Mouse (Mus musculus): ENCODE results near the gene Pdcd7. TPM values are rescaled to one million over a fixed set of nuclear protein-coding genes. Genes with fewer than 3 reads are reported as not detected.

Pdcd7 gene
- polyA plus RNA-seq, 1 experiment from 2014 or later: 3.4 TPM

DNA sequence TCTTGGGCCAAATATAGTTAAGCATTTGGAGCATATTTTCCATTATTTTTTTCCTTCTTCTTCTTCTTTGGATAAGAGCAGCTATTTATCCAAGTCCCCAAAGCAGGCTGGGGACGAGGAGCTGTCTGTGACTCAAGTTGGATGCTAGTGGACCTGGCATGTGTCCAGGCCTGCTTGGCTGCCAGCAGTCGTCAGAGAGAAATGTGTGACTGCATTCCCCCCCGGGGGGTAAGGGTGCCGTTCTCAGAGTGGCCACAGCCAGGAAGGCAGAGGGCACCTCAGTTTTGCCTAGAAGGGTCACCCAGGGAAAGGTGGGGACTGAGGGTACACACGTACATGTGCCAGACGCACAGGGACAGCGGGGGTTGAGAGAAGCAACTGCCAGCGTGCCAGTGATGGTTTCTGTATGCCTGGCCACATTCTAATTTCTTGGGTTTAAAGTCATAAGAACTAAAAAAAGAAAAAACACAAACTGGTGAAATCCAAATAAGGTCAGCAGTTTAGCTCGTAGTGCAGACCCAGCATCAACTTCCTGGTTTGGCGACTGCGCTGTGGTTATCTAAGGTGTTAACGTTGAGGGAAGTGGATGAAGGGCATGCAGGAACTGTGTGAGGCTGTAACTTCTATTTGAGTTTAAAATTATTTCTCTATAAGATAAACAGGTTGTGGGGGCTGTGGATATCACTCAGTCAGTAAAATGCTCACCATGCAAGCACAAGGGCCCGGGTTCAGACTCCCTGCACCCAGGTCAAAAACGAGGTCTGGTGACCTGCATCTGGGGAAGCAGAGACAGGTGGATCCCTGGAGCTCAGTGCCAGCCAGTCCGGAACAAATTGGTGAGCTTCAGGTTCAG, 58.7 kb downstream of the Pdcd7 start:
- Histone ChIP-seq H3K9me3 (ENCODE audit: control insufficient read depth, low read length) (no peaks in the 10 kb centered on the region), H3K4me3 (ENCODE audit: low read length) (no peak overlapping the region), H3K4me2 (ENCODE audit: low read depth, low read length) (no peak overlapping the region), H3K36me3 (ENCODE audit: control insufficient read depth, insufficient read depth, low read length) (no peaks in the 10 kb centered on the region), H3K4me1 (ENCODE audit: control insufficient read depth, insufficient read depth, low read length) (peaks cover 4% of the 10 kb centered on the region), H3K27me3 (replicated peaks; ENCODE audit: control insufficient read depth, insufficient read depth, low read length) (peaks cover 5% of the 10 kb centered on the region; the same call in 1 of the 2 replicates), H3K9ac (ENCODE audit: low read depth, low read length) (no peak overlapping the region), H3K27ac (ENCODE audit: low read length) (no peak overlapping the region)
- ATAC-seq: no peak
- WGBS: 64% methylated on average over 15 of the region's 15 CpGs

DNA sequence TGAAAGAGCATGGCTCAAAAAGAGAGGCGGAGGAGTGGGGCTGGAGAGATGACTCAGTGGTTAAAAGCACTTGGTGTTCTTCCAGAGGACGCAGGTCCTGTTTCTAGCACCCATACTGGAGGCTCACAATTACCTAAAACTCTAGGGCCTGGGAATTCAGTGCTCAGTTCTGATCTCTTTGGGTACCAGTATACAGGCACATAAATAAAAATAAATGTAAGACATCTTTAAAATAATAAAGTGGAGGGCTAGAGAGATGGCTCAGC, 59.2 kb downstream of the Pdcd7 start:
- Histone ChIP-seq H3K36me3 (ENCODE audit: control insufficient read depth, insufficient read depth, low read length) (no peaks in the 10 kb centered on the region), H3K27ac (ENCODE audit: low read length) (no peak overlapping the region), H3K9ac (ENCODE audit: low read depth, low read length) (no peak overlapping the region), H3K27me3 (replicated peaks; ENCODE audit: control insufficient read depth, insufficient read depth, low read length) (no peaks in the 10 kb centered on the region), H3K4me2 (ENCODE audit: low read depth, low read length) (no peak overlapping the region), H3K4me3 (ENCODE audit: low read length) (no peak overlapping the region), H3K4me1 (ENCODE audit: control insufficient read depth, insufficient read depth, low read length) (peaks cover 6% of the 10 kb centered on the region), H3K9me3 (ENCODE audit: control insufficient read depth, low read length) (no peaks in the 10 kb centered on the region)
- WGBS: 89% methylated on average over 2 of the region's 2 CpGs
- ATAC-seq: no peak

DNA sequence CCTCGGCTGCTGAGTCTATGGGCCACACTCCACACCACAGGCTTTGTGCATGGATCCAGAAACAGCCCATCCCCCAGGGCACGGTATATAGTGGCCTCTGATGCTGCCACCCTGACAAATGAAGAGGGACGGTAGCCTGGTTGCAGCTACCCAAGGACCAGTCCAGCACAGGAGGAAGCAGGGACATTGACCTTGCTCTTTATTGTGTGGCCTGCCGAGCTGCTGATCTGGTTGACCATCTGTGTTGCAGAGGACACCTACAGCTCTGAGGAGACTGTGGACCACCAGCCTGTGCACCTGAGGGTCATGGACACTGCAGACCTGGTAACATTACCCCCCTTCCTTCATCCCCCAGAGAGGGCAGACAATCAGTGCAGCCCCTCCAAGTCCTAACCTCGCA, 61.4 kb downstream of the Pdcd7 start:
- ATAC-seq: no peak
- Histone ChIP-seq H3K27me3 (replicated peaks; ENCODE audit: control insufficient read depth, insufficient read depth, low read length) (no peaks in the 10 kb centered on the region), H3K9me3 (ENCODE audit: control insufficient read depth, low read length) (no peaks in the 10 kb centered on the region), H3K36me3 (ENCODE audit: control insufficient read depth, insufficient read depth, low read length) (no peaks in the 10 kb centered on the region), H3K4me2 (ENCODE audit: low read depth, low read length) (no peak overlapping the region), H3K27ac (ENCODE audit: low read length) (no peak overlapping the region), H3K4me3 (ENCODE audit: low read length) (no peak overlapping the region), H3K9ac (ENCODE audit: low read depth, low read length) (no peak overlapping the region), H3K4me1 (ENCODE audit: control insufficient read depth, insufficient read depth, low read length) (peaks cover 6% of the 10 kb centered on the region)
- WGBS: 86% methylated on average over 5 of the region's 5 CpGs

DNA sequence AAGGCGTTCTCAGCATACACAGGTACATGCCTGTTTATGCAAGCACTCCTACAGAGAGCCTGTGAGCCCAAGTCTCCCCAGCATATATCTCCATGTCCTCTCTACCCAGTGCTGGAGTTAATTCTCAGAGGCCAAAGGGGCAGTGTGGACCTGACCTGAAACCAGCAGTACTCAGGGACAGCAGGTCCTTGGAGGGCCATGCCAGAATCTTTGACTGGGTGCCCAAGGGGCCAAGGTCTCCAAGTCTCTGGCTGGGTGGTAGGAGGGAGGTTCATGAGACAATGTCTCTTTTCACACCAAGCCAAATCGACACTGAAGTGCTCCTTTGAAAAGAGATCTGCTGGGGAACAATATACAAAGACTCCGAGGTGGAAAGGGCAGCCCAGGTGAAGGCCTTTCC, 62.0 kb downstream of the Pdcd7 start:
- H3K4me1 ChIP-seq (ENCODE audit: control insufficient read depth, insufficient read depth, low read length): peaks cover 6% of the 10 kb centered on the region
- no peak overlapping the region for H3K4me3 ChIP-seq (ENCODE audit: low read length)
- no peaks in the 10 kb centered on the region for H3K9me3 ChIP-seq (ENCODE audit: control insufficient read depth, low read length)
- no peak overlapping the region for H3K27ac ChIP-seq (ENCODE audit: low read length)
- no peaks in the 10 kb centered on the region for H3K36me3 ChIP-seq (ENCODE audit: control insufficient read depth, insufficient read depth, low read length)
- ATAC-seq: no peak
- H3K4me2 ChIP-seq (ENCODE audit: low read depth, low read length): no peak overlapping the region
- 64% methylated on average over 3 of the region's 3 CpGs for WGBS
- H3K9ac ChIP-seq (ENCODE audit: low read depth, low read length): no peak overlapping the region
- no peaks in the 10 kb centered on the region for H3K27me3 ChIP-seq (replicated peaks; ENCODE audit: control insufficient read depth, insufficient read depth, low read length)

DNA sequence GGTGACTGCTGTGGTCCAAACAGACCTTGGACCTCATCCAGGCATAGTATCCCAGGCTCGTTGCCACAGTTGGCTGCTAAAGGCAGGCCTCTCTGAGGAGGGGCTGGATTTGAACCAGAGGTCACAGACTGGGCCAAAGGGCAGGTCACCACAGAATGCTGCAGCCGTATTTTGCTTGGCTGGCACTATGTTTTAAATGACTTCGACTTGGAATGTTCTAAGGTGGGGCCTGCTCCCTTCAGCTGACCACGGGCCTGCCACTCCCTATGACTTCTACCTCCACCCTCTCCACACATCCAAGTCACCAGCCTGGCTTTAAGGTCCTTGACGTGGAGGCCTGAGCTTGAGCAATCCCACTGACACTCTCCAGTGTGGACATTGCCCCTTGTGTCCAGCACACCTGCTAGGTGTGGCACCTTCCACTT, 63.0 kb downstream of the Pdcd7 start:
- 39% methylated on average over 5 of the region's 5 CpGs for WGBS
- Histone ChIP-seq H3K36me3 (ENCODE audit: control insufficient read depth, insufficient read depth, low read length) (no peaks in the 10 kb centered on the region), H3K4me2 (ENCODE audit: low read depth, low read length) (no peak overlapping the region), H3K9ac (ENCODE audit: low read depth, low read length) (peak overlapping the region; percentile 15; the same call in 1 of the 2 replicates), H3K27ac (ENCODE audit: low read length) (peak overlapping the region; percentile 49), H3K9me3 (ENCODE audit: control insufficient read depth, low read length) (no peaks in the 10 kb centered on the region), H3K4me1 (ENCODE audit: control insufficient read depth, insufficient read depth, low read length) (peaks cover 6% of the 10 kb centered on the region), H3K4me3 (ENCODE audit: low read length) (no peak overlapping the region), H3K27me3 (replicated peaks; ENCODE audit: control insufficient read depth, insufficient read depth, low read length) (peaks cover 5% of the 10 kb centered on the region; the same call in 1 of the 2 replicates)
- ATAC-seq: peak; percentile 93

Other genes starting within 250 kb of the Pdcd7 start
- 13.0 and 14.5 TPM in 2 replicates for gene Igdcc4, start 244.6 kb upstream of the Pdcd7 start, polyA plus RNA-seq (2015; fragmentation: Nextera tagmentation; extraction: Ambion mirVana)
- 0.12 and 0.60 TPM in 2 replicates for gene Igdcc3, start 204.9 kb upstream of the Pdcd7 start, polyA plus RNA-seq (2015; fragmentation: Nextera tagmentation; extraction: Ambion mirVana)
- 10.8 and 11.0 TPM in 2 replicates for gene Parp16, start 150.8 kb upstream of the Pdcd7 start, polyA plus RNA-seq (2015; fragmentation: Nextera tagmentation; extraction: Ambion mirVana)
- gene Cilp, start 80.9 kb upstream of the Pdcd7 start, polyA plus RNA-seq (2015; fragmentation: Nextera tagmentation; extraction: Ambion mirVana): 1.7 and 2.0 TPM in 2 replicates
- 46.6 and 49.7 TPM in 2 replicates for gene Clpx, start 51.8 kb upstream of the Pdcd7 start, polyA plus RNA-seq (2015; fragmentation: Nextera tagmentation; extraction: Ambion mirVana)
- gene Ubap1l, start 14.9 kb downstream of the Pdcd7 start, polyA plus RNA-seq (2015; fragmentation: Nextera tagmentation; extraction: Ambion mirVana): 0.16 and 0.18 TPM in 2 replicates
- gene Kbtbd13, start 45.5 kb downstream of the Pdcd7 start, polyA plus RNA-seq (2015; fragmentation: Nextera tagmentation; extraction: Ambion mirVana): 2.5 and 3.4 TPM in 2 replicates
- gene Rasl12, start 52.4 kb downstream of the Pdcd7 start, polyA plus RNA-seq (2015; fragmentation: Nextera tagmentation; extraction: Ambion mirVana): 5.0 and 5.5 TPM in 2 replicates
- gene Slc51b, start 76.9 kb downstream of the Pdcd7 start, polyA plus RNA-seq (2015; fragmentation: Nextera tagmentation; extraction: Ambion mirVana): 16.4 and 26.4 TPM in 2 replicates
- 20.3 and 24.0 TPM in 2 replicates for gene Mtfmt, start 89.7 kb downstream of the Pdcd7 start, polyA plus RNA-seq (2015; fragmentation: Nextera tagmentation; extraction: Ambion mirVana)
- gene Spg21, start 114.8 kb downstream of the Pdcd7 start, polyA plus RNA-seq (2015; fragmentation: Nextera tagmentation; extraction: Ambion mirVana): 95.1 and 107 TPM in 2 replicates
- gene Ankdd1a, start 174.1 kb downstream of the Pdcd7 start, polyA plus RNA-seq (2015; fragmentation: Nextera tagmentation; extraction: Ambion mirVana): not detected in 2 replicates
- gene Plekho2, start 233.9 kb downstream of the Pdcd7 start, polyA plus RNA-seq (2015; fragmentation: Nextera tagmentation; extraction: Ambion mirVana): 11.3 and 11.9 TPM in 2 replicates
- 7.6 and 9.0 TPM in 2 replicates for gene Pif1, start 241.1 kb downstream of the Pdcd7 start, polyA plus RNA-seq (2015; fragmentation: Nextera tagmentation; extraction: Ambion mirVana)

Measured in intestine, embryonic 16.5 days (tissue).